Mouse (Mus musculus): ENCODE data around the gene Irgc1. TPM values are rescaled to one million over a fixed set of nuclear protein-coding genes. Genes with fewer than 3 reads are reported as not detected.

Irgc1 gene
- polyA plus RNA-seq, 1 experiment from 2014 or later: not detected

DNA sequence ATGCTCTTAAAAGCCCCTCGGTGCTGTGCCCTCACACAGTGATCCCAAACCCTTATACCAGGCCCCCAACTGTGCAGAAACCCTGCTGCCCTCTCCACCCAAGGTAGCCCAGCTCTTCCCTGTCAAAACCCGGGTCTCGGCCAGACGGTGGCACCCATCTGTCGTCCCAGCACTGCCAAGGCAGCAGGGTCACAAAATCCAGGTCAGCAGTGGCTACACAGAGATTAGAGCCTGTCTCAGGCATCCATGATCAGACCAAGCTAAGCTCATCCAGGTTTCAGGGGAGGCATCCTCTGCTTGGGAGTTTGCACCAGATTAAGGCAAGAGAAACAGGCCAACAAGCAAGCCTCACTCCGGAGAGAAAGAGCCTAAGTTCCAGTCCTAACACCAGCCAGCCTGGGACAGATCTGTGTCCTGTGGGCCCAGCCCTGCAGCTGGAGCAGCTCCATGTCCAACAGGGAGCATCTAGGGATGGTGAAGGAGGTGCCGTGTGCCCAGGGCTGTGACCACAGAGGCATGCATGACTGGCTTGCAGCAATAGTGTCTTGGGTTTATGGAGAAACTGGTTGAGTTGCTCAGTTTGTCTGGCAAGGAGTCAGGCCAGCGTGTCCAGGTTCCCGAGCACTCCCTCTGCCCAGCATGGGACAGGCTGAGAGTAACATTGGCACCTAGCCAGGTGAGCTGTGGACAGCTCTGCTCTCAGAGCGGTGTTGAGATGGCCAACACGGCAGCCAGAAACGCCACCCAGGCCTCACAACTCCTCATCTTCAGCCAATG lies 28.0 kb downstream of the Irgc1 start:
- Histone ChIP-seq H3K36me3 (peaks cover 37% of the 10 kb centered on the region), H3K9me3 (replicated peaks) (no peaks in the 10 kb centered on the region), H3K4me1 (peaks cover 39% of the 10 kb centered on the region), H3K27ac (replicated peaks) (no peak overlapping the region), H3K4me3 (no peak overlapping the region), H3K27me3 (ENCODE audit: low read depth, poor library complexity, severe bottlenecking) (no peaks in the 10 kb centered on the region)
- no peak for DNase-seq (ENCODE audit: low spot score)
- WGBS: 86% methylated on average over 12 of the region's 12 CpGs

DNA sequence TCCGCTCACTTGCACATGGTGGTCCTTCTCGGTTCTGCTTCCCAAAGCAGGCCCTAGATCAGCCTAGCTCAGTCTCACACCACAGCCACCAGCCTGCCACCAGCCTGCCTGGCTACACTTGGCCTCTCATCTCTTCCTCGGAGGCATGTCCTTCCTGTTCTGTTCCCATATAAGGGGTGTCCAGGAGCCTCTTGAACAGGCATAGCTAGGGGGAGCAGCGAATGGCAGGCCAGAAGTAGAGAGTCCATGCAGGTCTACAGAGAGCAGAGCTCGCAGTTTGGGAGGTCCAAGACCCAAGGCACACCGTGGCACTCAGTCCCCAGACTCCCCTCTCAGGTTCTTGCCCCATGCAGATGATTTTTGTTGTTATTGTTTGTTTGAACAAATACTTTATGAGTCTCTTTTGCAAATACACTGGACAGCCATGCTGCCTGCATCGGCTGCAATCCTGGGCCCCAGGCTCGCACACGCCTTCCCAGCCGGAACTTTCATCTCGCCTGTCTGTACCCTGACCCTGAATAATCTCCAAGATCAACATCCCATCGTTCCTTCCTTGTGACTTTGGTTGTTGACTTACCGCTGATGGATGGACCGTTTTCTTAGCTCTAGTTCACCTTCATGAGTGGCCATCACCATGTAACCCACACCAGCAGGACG lies 28.9 kb downstream of the Irgc1 start:
- 93% methylated on average over 15 of the region's 15 CpGs for WGBS
- DNase-seq (ENCODE audit: low spot score): no peak

DNA sequence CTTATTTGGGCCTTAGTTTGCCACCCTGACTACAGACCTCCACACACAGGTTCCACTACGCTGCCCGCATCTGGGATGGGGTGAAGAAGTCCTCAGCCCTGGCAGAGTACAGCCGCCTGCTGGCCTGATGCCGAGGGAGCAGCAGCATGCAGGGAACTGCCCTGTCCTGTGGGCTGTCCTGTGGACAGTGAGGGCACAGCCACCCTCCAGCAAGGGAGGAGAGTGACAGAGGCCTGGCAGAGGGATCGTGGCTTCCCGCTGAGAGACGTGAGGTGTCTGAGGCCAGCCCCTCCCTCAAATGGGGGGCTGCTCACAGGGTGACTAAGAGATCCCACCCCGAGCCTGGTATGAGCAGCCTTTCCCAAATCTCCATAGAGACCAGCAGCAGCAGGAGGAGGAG lies 29.8 kb downstream of the Irgc1 start:
- Histone ChIP-seq H3K27ac (replicated peaks) (peak overlapping the region; percentile 83), H3K27me3 (ENCODE audit: low read depth, poor library complexity, severe bottlenecking) (no peaks in the 10 kb centered on the region), H3K36me3 (peaks cover 40% of the 10 kb centered on the region), H3K4me3 (no peak overlapping the region), H3K9me3 (replicated peaks) (no peaks in the 10 kb centered on the region), H3K4me1 (peaks cover 53% of the 10 kb centered on the region)
- 62% methylated on average over 8 of the region's 8 CpGs for WGBS
- DNase-seq (ENCODE audit: low spot score): no peak

More for the DNA sequence above, 28.9 kb downstream of the Irgc1 start:
- Histone ChIP-seq H3K9me3 (replicated peaks) (no peaks in the 10 kb centered on the region), H3K4me1 (peaks cover 47% of the 10 kb centered on the region), H3K27ac (replicated peaks) (peak overlapping the region; percentile 83), H3K36me3 (peaks cover 37% of the 10 kb centered on the region), H3K27me3 (ENCODE audit: low read depth, poor library complexity, severe bottlenecking) (no peaks in the 10 kb centered on the region), H3K4me3 (no peak overlapping the region)

DNA sequence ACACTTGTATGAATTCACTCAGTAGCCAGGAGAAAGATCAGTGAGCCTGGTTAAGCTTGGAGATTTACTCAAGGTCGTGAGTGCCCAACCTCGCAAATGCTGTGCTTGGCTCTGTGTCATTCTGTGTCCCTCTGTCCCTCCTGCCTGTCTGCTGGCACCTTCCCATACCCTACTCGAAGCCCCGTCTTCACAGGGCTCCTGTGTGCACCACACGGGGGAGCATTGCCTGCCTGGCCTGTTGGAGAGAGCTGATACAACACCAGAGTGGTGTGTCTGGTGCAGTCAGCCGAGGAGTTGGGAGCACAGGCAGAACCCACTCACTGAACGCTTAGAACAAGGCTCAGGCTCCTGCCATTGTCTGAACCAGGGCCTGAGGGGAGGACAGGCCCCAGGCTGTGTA lies 30.4 kb downstream of the Irgc1 start:
- 74% methylated on average over 7 of the region's 7 CpGs for WGBS

DNA sequence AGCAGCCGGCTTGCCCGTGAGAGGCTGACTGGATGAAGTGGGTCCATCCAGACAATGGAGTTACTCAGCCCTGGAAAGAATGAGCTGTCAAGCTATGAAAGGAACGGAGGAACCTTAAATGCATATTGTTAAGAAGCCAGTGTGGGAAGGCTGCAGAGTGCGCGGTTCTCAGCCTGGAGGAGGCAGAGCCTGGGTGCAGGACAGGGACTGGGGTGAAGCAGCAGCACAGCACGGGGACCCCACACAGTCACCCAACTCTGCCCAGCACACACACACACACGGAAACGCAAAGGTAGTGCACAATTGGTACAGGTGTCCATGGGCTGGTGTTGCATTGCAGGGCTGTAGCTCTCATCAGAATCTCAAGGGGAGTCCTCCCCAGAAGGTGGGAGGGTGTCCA lies 32.5 kb downstream of the Irgc1 start:
- peaks cover 65% of the 10 kb centered on the region for H3K36me3 ChIP-seq

More for the DNA sequence above, 30.4 kb downstream of the Irgc1 start:
- Histone ChIP-seq H3K36me3 (peaks cover 46% of the 10 kb centered on the region), H3K4me1 (peaks cover 54% of the 10 kb centered on the region), H3K27ac (replicated peaks) (peak overlapping the region; percentile 83), H3K9me3 (replicated peaks) (no peaks in the 10 kb centered on the region), H3K27me3 (ENCODE audit: low read depth, poor library complexity, severe bottlenecking) (no peaks in the 10 kb centered on the region), H3K4me3 (no peak overlapping the region)
- DNase-seq (ENCODE audit: low spot score): no peak

DNA sequence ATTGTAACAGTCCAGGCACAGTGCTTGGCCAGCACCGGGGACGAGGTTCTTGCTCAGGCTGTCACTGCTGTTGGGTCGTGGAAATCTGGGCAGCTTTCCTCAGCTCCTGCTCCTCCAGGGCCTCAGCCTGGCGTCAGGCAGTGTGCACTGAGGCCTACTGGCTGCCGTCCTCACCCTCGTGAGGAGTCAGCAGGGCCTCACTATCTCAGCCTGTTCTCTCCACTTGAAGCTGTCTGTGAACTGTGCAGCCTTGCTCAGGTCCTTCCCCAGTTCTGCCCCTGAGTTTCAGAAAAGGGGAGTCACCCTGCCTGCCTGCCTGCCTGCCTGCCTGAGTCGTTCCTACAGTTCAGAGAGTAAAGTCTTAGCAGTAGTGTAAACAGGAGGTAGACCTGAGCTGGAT lies 36.8 kb downstream of the Irgc1 start:
- 84% methylated on average over 7 of the region's 7 CpGs for WGBS
- no peak overlapping the region for H3K4me3 ChIP-seq
- DNase-seq (ENCODE audit: low spot score): no peak
- H3K27ac ChIP-seq (replicated peaks): no peak overlapping the region
- no peaks in the 10 kb centered on the region for H3K27me3 ChIP-seq (ENCODE audit: low read depth, poor library complexity, severe bottlenecking)
- 0 out of 2 replicates have a peak, but pooled peaks cover 2% of the 10 kb centered on the region for H3K9me3 ChIP-seq (replicated peaks)
- peaks cover 57% of the 10 kb centered on the region for H3K36me3 ChIP-seq
- H3K4me1 ChIP-seq: peaks cover 27% of the 10 kb centered on the region

More for the DNA sequence above, 32.5 kb downstream of the Irgc1 start:
- WGBS: 67% methylated on average over 8 of the region's 8 CpGs
- H3K9me3 ChIP-seq (replicated peaks): no peaks in the 10 kb centered on the region
- H3K4me3 ChIP-seq: peak overlapping the region; percentile 16; the same call in 1 of the 2 replicates
- no peak for DNase-seq (ENCODE audit: low spot score)
- H3K27ac ChIP-seq (replicated peaks): peak overlapping the region; percentile 83
- H3K27me3 ChIP-seq (ENCODE audit: low read depth, poor library complexity, severe bottlenecking): no peaks in the 10 kb centered on the region
- H3K4me1 ChIP-seq: peaks cover 56% of the 10 kb centered on the region

DNA sequence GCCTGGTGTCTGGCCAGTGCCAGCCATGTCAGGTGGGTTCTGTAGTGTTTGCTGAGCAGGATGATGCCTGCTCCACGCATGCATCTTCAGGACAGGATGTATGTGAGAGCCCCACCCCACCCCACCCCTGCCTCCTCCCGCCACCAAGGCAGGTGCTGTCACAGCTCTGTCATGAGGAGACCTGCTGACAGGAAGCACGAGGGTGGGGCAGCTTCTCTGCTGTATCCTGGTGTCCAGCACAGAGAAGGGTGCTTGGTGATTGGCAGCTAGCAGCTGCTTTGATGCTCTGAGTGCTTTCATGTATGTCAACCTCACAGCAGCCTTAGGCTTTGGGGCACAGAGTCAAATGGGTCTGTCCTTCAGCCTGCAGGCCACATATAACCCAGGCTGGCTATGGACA lies 38.5 kb downstream of the Irgc1 start:
- 91% methylated on average over 3 of the region's 3 CpGs for WGBS
- H3K4me1 ChIP-seq: peaks cover 11% of the 10 kb centered on the region
- H3K27me3 ChIP-seq (ENCODE audit: low read depth, poor library complexity, severe bottlenecking): no peaks in the 10 kb centered on the region
- no peak overlapping the region for H3K27ac ChIP-seq (replicated peaks)
- 0 out of 2 replicates have a peak, but pooled peaks cover 2% of the 10 kb centered on the region for H3K9me3 ChIP-seq (replicated peaks)
- H3K36me3 ChIP-seq: peaks cover 59% of the 10 kb centered on the region
- H3K4me3 ChIP-seq: no peak overlapping the region
- DNase-seq (ENCODE audit: low spot score): no peak

DNA sequence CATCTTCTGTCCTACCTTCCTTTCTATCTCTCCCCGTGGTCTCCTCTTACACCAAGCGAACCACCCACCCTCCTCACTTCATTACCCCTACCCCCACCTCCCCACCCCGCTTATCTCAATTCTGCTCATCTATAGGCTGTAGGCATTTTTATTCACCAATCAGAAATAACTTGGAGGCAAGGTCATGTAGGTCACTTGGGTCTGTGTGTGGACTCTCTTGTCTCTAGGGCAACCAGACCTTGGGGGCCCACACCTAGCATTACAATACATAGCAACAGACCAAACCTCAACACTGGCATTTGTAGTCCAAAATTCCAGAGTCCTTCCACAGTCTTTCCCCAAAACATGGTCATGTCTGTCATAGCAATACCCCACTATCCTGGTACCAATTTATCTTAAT lies 41.3 kb downstream of the Irgc1 start:
- Histone ChIP-seq H3K9me3 (replicated peaks) (0 out of 2 replicates have a peak, but pooled peaks cover 2% of the 10 kb centered on the region), H3K27me3 (ENCODE audit: low read depth, poor library complexity, severe bottlenecking) (no peaks in the 10 kb centered on the region), H3K27ac (replicated peaks) (no peak overlapping the region), H3K4me1 (no peaks in the 10 kb centered on the region), H3K4me3 (no peak overlapping the region), H3K36me3 (peaks cover 68% of the 10 kb centered on the region)
- whole genome bisulfite sequencing: 86% methylated on average over 3 of the region's 3 CpGs
- no peak for DNase-seq (ENCODE audit: low spot score)

DNA sequence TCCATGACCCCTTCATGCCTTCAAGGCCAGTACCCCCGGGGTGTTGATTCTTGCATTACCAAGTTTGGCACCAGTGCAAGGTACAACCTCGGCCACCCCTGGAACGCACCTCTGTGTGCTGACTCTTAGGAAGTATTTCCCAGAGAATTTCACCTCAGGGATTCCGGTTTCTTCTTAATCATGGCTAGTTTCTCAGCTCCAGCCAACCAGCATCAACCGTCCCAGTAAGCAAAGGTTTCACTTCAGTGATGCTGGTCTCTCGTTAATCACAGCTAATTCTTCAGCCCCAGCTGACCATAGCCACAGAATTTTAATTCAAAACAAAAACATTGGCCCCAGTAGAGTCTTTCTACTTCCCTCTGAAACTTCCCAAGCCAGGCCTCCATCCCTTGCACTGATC lies 42.0 kb downstream of the Irgc1 start:
- DNase-seq (ENCODE audit: low spot score): no peak
- Histone ChIP-seq H3K36me3 (peaks cover 68% of the 10 kb centered on the region), H3K27me3 (ENCODE audit: low read depth, poor library complexity, severe bottlenecking) (no peaks in the 10 kb centered on the region), H3K4me3 (no peak overlapping the region), H3K9me3 (replicated peaks) (0 out of 2 replicates have a peak, but pooled peaks cover 2% of the 10 kb centered on the region), H3K4me1 (no peaks in the 10 kb centered on the region), H3K27ac (replicated peaks) (no peak overlapping the region)
- 93% methylated on average over 6 of the region's 6 CpGs for WGBS

DNA sequence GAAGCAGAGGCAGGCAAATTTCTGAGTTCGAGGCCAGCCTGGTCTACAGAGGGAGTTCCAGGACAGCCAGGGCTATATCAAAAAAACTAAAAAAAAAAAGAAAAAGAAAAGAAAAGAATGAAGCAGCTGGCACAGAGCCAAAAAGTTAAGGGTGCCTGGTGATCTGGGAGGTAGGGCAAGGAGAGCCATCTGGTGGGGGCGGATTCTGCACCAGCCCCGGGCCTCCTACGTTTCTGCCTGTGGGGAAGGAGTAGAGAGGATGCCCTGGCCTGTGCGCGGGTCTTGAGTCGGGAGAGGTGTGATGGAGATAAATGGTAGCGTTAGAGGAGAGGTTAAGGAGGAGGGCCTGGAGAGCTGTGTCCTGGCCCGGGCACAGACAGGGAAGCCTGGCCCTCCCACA lies 43.9 kb downstream of the Irgc1 start:
- Histone ChIP-seq H3K9me3 (replicated peaks) (0 out of 2 replicates have a peak, but pooled peaks cover 2% of the 10 kb centered on the region), H3K36me3 (peaks cover 73% of the 10 kb centered on the region), H3K27me3 (ENCODE audit: low read depth, poor library complexity, severe bottlenecking) (no peaks in the 10 kb centered on the region), H3K27ac (replicated peaks) (no peak overlapping the region), H3K4me1 (no peaks in the 10 kb centered on the region), H3K4me3 (no peak overlapping the region)
- no peak for DNase-seq (ENCODE audit: low spot score)
- 96% methylated on average over 9 of the region's 9 CpGs for WGBS

DNA sequence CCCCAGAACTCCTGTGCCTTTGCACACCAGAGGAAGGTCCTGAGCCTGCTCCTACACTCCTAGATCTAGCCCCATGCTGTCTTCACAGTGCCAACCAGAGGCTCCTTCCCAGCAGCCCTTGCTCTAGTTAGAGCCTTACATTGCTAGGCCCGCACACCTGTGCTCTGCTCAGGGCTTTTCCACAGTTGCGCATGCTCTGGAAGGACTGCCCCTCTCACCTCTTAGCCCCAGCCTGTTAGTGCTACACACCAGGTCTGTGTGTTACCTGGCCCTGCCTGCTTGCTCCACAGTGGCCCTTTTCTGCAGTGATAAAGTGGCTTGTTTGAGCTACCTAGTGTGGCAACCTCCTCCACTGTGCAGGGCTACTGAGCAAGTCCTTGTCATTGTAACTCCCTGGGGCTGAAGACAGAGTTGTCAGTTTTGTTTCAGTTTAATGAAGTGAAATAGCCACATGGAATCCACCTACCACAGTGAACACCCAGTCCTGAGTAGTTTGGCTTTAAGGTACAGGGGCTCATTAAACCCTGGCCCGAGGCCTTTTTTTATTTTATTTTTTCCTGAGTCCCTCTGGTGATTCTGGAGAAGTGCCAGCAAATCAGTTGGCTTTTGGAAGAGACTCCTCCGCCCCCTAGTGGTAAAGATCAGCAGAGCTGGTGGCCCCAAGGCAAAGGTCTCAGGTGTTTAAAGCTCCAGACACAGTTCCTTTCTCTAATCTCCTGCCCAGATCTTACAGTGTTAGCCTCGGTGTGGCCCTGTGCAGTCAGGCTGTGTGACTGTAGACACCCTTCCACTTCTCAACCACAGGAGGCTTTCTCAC lies 45.4 kb downstream of the Irgc1 start:
- H3K4me1 ChIP-seq: no peaks in the 10 kb centered on the region
- DNase-seq (ENCODE audit: low spot score): peak; percentile 56
- H3K36me3 ChIP-seq: peaks cover 76% of the 10 kb centered on the region
- WGBS: 54% methylated on average over 5 of the region's 5 CpGs
- H3K27me3 ChIP-seq (ENCODE audit: low read depth, poor library complexity, severe bottlenecking): no peaks in the 10 kb centered on the region
- H3K4me3 ChIP-seq: no peak overlapping the region
- H3K9me3 ChIP-seq (replicated peaks): peaks cover 10% of the 10 kb centered on the region
- no peak overlapping the region for H3K27ac ChIP-seq (replicated peaks)

DNA sequence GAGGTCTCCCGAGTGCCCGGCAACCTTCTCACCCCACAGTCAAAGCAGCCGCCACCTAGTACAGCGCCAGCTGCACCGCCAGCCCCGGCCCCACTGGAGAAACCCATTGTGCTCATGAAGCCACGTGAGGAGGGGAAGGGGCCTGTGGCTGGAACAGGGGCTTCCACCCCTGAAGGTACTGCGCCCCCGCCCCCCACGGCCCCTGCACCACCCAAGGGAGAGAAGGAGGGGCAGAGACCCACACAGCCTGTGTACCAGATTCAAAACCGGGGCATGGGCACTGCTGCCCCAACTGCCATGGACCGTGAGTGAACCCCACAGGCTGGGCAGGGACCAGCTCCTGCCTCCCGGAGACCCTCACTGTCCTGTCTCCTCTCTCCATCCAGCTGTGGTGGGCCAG lies 46.4 kb downstream of the Irgc1 start:
- peaks cover 82% of the 10 kb centered on the region for H3K36me3 ChIP-seq
- H3K27me3 ChIP-seq (ENCODE audit: low read depth, poor library complexity, severe bottlenecking): no peaks in the 10 kb centered on the region
- peaks cover 10% of the 10 kb centered on the region for H3K9me3 ChIP-seq (replicated peaks)
- no peak overlapping the region for H3K27ac ChIP-seq (replicated peaks)
- DNase-seq (ENCODE audit: low spot score): no peak
- no peak overlapping the region for H3K4me3 ChIP-seq
- H3K4me1 ChIP-seq: peaks cover 10% of the 10 kb centered on the region
- 93% methylated on average over 13 of the region's 13 CpGs for WGBS
